Mouse (Mus musculus): ENCODE data around the gene Vwa5b2. TPM values are rescaled to one million over a fixed set of nuclear protein-coding genes. Genes with fewer than 3 reads are reported as not detected.

Gene Vwa5b2
- polyA plus RNA-seq, 1 experiment from 2014 or later = 3.8 TPM

GRCm38 (mm10) chr16:20555000-20555399 lies 34.3 kb upstream of the Vwa5b2 start:
- Histone ChIP-seq H3K36me3 (ENCODE audit: control insufficient read depth, insufficient read depth, low read length) (peaks cover 36% of the 10 kb centered on the region), H3K27ac (ENCODE audit: low read length) (no peak overlapping the region), H3K9me3 (replicated peaks; ENCODE audit: control insufficient read depth, low read length) (no peaks in the 10 kb centered on the region), H3K9ac (ENCODE audit: low read length) (no peak overlapping the region), H3K4me1 (ENCODE audit: control insufficient read depth, insufficient read depth, low read length) (no peaks in the 10 kb centered on the region), H3K4me3 (replicated peaks; ENCODE audit: low read length) (no peak overlapping the region), H3K27me3 (ENCODE audit: control insufficient read depth, insufficient read depth, low read length) (no peaks in the 10 kb centered on the region), H3K4me2 (ENCODE audit: low read depth, low read length) (no peak overlapping the region)
- WGBS = 83% methylated on average over 6 of the region's 6 CpGs
- ATAC-seq (ENCODE audit: insufficient read depth, low FRiP score) = no peak

- Histone ChIP-seq H3K27ac (ENCODE audit: low read length) (no peak overlapping the region), H3K4me3 (replicated peaks; ENCODE audit: low read length) (no peak overlapping the region), H3K4me2 (ENCODE audit: low read depth, low read length) (no peak overlapping the region), H3K4me1 (ENCODE audit: control insufficient read depth, insufficient read depth, low read length) (no peaks in the 10 kb centered on the region), H3K36me3 (ENCODE audit: control insufficient read depth, insufficient read depth, low read length) (peaks cover 37% of the 10 kb centered on the region), H3K27me3 (ENCODE audit: control insufficient read depth, insufficient read depth, low read length) (no peaks in the 10 kb centered on the region), H3K9ac (ENCODE audit: low read length) (no peak overlapping the region), H3K9me3 (replicated peaks; ENCODE audit: control insufficient read depth, low read length) (no peaks in the 10 kb centered on the region)
- ATAC-seq (ENCODE audit: insufficient read depth, low FRiP score) = no peak
- WGBS = 73% methylated on average over 7 of the region's 7 CpGs
Measured at GRCm38 (mm10) chr16:20557381-20557780, 31.9 kb upstream of the Vwa5b2 start.

GRCm38 (mm10) chr16:20565075-20565474 lies 24.2 kb upstream of the Vwa5b2 start:
- Histone ChIP-seq H3K4me1 (ENCODE audit: control insufficient read depth, insufficient read depth, low read length) (no peaks in the 10 kb centered on the region), H3K9me3 (replicated peaks; ENCODE audit: control insufficient read depth, low read length) (no peaks in the 10 kb centered on the region), H3K9ac (ENCODE audit: low read length) (no peak overlapping the region), H3K4me2 (ENCODE audit: low read depth, low read length) (no peak overlapping the region), H3K4me3 (replicated peaks; ENCODE audit: low read length) (no peak overlapping the region), H3K27me3 (ENCODE audit: control insufficient read depth, insufficient read depth, low read length) (no peaks in the 10 kb centered on the region), H3K27ac (ENCODE audit: low read length) (no peak overlapping the region), H3K36me3 (ENCODE audit: control insufficient read depth, insufficient read depth, low read length) (peaks cover 17% of the 10 kb centered on the region; the same call in 1 of the 2 replicates)
- 39% methylated on average over 1 of the region's 1 CpGs for WGBS
- ATAC-seq (ENCODE audit: insufficient read depth, low FRiP score) = no peak

GRCm38 (mm10) chr16:20589939-20590679 lies 838 bp downstream of the Vwa5b2 start:
- Histone ChIP-seq H3K9ac (ENCODE audit: low read length) (peak overlapping the region; percentile 66), H3K27ac (ENCODE audit: low read length) (no peak overlapping the region), H3K4me3 (replicated peaks; ENCODE audit: low read length) (peak overlapping the region; percentile 56), H3K27me3 (ENCODE audit: control insufficient read depth, insufficient read depth, low read length) (peaks cover 43% of the 10 kb centered on the region), H3K4me2 (ENCODE audit: low read depth, low read length) (peak overlapping the region; percentile 90), H3K36me3 (ENCODE audit: control insufficient read depth, insufficient read depth, low read length) (no peaks in the 10 kb centered on the region), H3K4me1 (ENCODE audit: control insufficient read depth, insufficient read depth, low read length) (peaks cover 10% of the 10 kb centered on the region), H3K9me3 (replicated peaks; ENCODE audit: control insufficient read depth, low read length) (no peaks in the 10 kb centered on the region)
- peak; percentile 68; the same call in 1 of the 2 replicates for ATAC-seq (ENCODE audit: insufficient read depth, low FRiP score)
- under 1% methylated on average over 39 of the region's 39 CpGs for WGBS

- peaks cover 43% of the 10 kb centered on the region for H3K27me3 ChIP-seq (ENCODE audit: control insufficient read depth, insufficient read depth, low read length)
- 3% methylated on average over 17 of the region's 17 CpGs for WGBS
- H3K36me3 ChIP-seq (ENCODE audit: control insufficient read depth, insufficient read depth, low read length) = no peaks in the 10 kb centered on the region
- H3K27ac ChIP-seq (ENCODE audit: low read length) = no peak overlapping the region
- 0 out of 2 replicates have a peak overlapping the region, but pooled peaks have one; percentile 66 for H3K9ac ChIP-seq (ENCODE audit: low read length)
- H3K4me2 ChIP-seq (ENCODE audit: low read depth, low read length) = peak overlapping the region; percentile 90
- no peak for ATAC-seq (ENCODE audit: insufficient read depth, low FRiP score)
- H3K4me3 ChIP-seq (replicated peaks; ENCODE audit: low read length) = peak overlapping the region; percentile 56
- H3K9me3 ChIP-seq (replicated peaks; ENCODE audit: control insufficient read depth, low read length) = no peaks in the 10 kb centered on the region
- H3K4me1 ChIP-seq (ENCODE audit: control insufficient read depth, insufficient read depth, low read length) = peaks cover 10% of the 10 kb centered on the region
Measured at GRCm38 (mm10) chr16:20590680-20591038, 1.4 kb downstream of the Vwa5b2 start.

GRCm38 (mm10) chr16:20591076-20591705 lies 1.9 kb downstream of the Vwa5b2 start:
- Histone ChIP-seq H3K36me3 (ENCODE audit: control insufficient read depth, insufficient read depth, low read length) (no peaks in the 10 kb centered on the region), H3K4me2 (ENCODE audit: low read depth, low read length) (no peak overlapping the region), H3K9ac (ENCODE audit: low read length) (no peak overlapping the region), H3K27me3 (ENCODE audit: control insufficient read depth, insufficient read depth, low read length) (peaks cover 43% of the 10 kb centered on the region), H3K4me3 (replicated peaks; ENCODE audit: low read length) (peak overlapping the region; percentile 19; the same call in 1 of the 2 replicates), H3K9me3 (replicated peaks; ENCODE audit: control insufficient read depth, low read length) (no peaks in the 10 kb centered on the region), H3K27ac (ENCODE audit: low read length) (no peak overlapping the region), H3K4me1 (ENCODE audit: control insufficient read depth, insufficient read depth, low read length) (peaks cover 10% of the 10 kb centered on the region)
- WGBS = 4% methylated on average over 48 of the region's 48 CpGs
- ATAC-seq (ENCODE audit: insufficient read depth, low FRiP score) = no peak

- Histone ChIP-seq H3K27me3 (ENCODE audit: control insufficient read depth, insufficient read depth, low read length) (peaks cover 27% of the 10 kb centered on the region), H3K9me3 (replicated peaks; ENCODE audit: control insufficient read depth, low read length) (no peaks in the 10 kb centered on the region), H3K36me3 (ENCODE audit: control insufficient read depth, insufficient read depth, low read length) (no peaks in the 10 kb centered on the region), H3K4me2 (ENCODE audit: low read depth, low read length) (no peak overlapping the region), H3K4me3 (replicated peaks; ENCODE audit: low read length) (no peak overlapping the region), H3K9ac (ENCODE audit: low read length) (no peak overlapping the region), H3K4me1 (ENCODE audit: control insufficient read depth, insufficient read depth, low read length) (peaks cover 3% of the 10 kb centered on the region), H3K27ac (ENCODE audit: low read length) (no peak overlapping the region)
- no peak for ATAC-seq (ENCODE audit: insufficient read depth, low FRiP score)
- WGBS = 75% methylated on average over 7 of the region's 7 CpGs
Measured at GRCm38 (mm10) chr16:20595060-20595673, 5.9 kb downstream of the Vwa5b2 start.

GRCm38 (mm10) chr16:20595737-20596136 lies 6.5 kb downstream of the Vwa5b2 start:
- H3K4me2 ChIP-seq (ENCODE audit: low read depth, low read length) = no peak overlapping the region
- ATAC-seq (ENCODE audit: insufficient read depth, low FRiP score) = no peak
- no peak overlapping the region for H3K4me3 ChIP-seq (replicated peaks; ENCODE audit: low read length)
- H3K27ac ChIP-seq (ENCODE audit: low read length) = no peak overlapping the region
- H3K36me3 ChIP-seq (ENCODE audit: control insufficient read depth, insufficient read depth, low read length) = no peaks in the 10 kb centered on the region
- H3K27me3 ChIP-seq (ENCODE audit: control insufficient read depth, insufficient read depth, low read length) = peaks cover 21% of the 10 kb centered on the region
- no peaks in the 10 kb centered on the region for H3K9me3 ChIP-seq (replicated peaks; ENCODE audit: control insufficient read depth, low read length)
- H3K9ac ChIP-seq (ENCODE audit: low read length) = no peak overlapping the region
- WGBS = 79% methylated on average over 4 of the region's 4 CpGs
- H3K4me1 ChIP-seq (ENCODE audit: control insufficient read depth, insufficient read depth, low read length) = peaks cover 3% of the 10 kb centered on the region

All from stomach, embryonic 16.5 days (tissue).